Mouse (Mus musculus) testis, adult 2 months (tissue): ENCODE measurements at regions not wholly inside any gene's neighbourhood (a gene's known extent, or its start where the extent isn't known, plus 50 kb on each side); places are given as distances from the start of the nearest gene placed in this dataset.

Experiments
- H3K27ac ChIP-seq: fragments of 200-500 bp; 2 replicates; pipeline ENCODE4 v1.5.1; 2012; ENCODE audit warnings: low read depth, low read length; ENCODE audit not compliant: control insufficient read depth, insufficient read depth
- H3K27me3 ChIP-seq: fragments of 200-500 bp; 2 replicates; pipeline ENCODE4 v1.6.1; 2012; ENCODE audit warnings: mild to moderate bottlenecking, low read length, moderate library complexity; ENCODE audit not compliant: control insufficient read depth, insufficient read depth
- H3K36me3 ChIP-seq: fragments of 200-500 bp; 2 replicates; pipeline ENCODE4 v1.6.1; 2012; ENCODE audit warnings: mild to moderate bottlenecking, low read length; ENCODE audit not compliant: control insufficient read depth, insufficient read depth
- H3K4me1 ChIP-seq: fragments of 200-500 bp; 2 replicates; pipeline ENCODE4 v1.6.1; 2012; ENCODE audit warnings: low read length; ENCODE audit not compliant: control insufficient read depth, insufficient read depth
- H3K4me3 ChIP-seq: fragments of 200-500 bp; 2 replicates; pipeline ENCODE4 v1.5.1; 2012; ENCODE audit warnings: low read depth, mild to moderate bottlenecking, low read length, moderate library complexity, mixed read lengths; ENCODE audit not compliant: control insufficient read depth
- CTCF ChIP-seq: fragments of 200-500 bp; IDR thresholded peaks from 2 replicates; pipeline ENCODE4 v1.5.1; 2012; ENCODE audit warnings: low read depth, mild to moderate bottlenecking, inconsistent platforms, low read length, moderate library complexity; ENCODE audit not compliant: control insufficient read depth, insufficient read depth, insufficient replicate concordance
- POLR2A ChIP-seq: fragments of 200-500 bp; IDR thresholded peaks from 2 replicates; pipeline ENCODE4 v1.6.1; 2012; ENCODE audit warnings: low read depth, mild to moderate bottlenecking, inconsistent platforms, low read length, moderate library complexity; ENCODE audit not compliant: control insufficient read depth

DNA sequence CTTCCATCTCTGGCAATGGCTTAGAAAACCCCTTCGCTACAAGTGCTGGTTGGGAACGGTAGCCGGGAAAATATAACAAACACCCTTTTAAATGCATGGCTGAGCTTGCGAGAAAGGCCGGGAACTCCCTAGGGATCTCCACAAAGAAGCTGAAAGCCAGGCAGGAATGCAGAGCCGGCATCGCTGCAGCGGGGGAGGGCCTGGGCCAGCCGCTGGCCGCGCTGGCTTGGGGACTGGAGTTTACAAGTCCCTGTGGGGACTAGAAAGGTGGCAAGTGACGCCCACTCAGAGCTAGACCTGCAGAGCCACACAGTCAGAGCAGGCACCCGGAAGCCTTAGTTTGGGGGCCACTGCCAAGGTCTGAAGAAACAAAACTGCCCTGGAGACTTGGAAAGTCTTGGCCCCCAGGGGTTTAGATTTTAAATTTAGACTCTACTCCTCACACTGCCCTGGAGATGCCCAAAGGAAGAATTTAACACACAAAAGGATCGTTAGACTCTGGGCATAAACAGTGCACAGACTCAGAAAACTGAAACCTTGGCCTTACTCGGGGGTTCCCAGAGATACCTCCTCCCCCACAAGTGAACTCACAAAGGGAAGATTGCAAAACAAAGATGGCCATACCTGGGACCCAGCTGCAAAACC is 59.4 kb downstream of the 1700001O22Rik start:
- peaks cover 8% of the 10 kb centered on the region for H3K4me1 ChIP-seq
- no peak overlapping the region; the same call in 1 of the 2 replicates for H3K27ac ChIP-seq
- no peaks in the 10 kb centered on the region for H3K27me3 ChIP-seq
- no peak overlapping the region for H3K4me3 ChIP-seq
- TF ChIP-seq POLR2A (no peak), CTCF (no peak)
- H3K36me3 ChIP-seq: no peaks in the 10 kb centered on the region

DNA sequence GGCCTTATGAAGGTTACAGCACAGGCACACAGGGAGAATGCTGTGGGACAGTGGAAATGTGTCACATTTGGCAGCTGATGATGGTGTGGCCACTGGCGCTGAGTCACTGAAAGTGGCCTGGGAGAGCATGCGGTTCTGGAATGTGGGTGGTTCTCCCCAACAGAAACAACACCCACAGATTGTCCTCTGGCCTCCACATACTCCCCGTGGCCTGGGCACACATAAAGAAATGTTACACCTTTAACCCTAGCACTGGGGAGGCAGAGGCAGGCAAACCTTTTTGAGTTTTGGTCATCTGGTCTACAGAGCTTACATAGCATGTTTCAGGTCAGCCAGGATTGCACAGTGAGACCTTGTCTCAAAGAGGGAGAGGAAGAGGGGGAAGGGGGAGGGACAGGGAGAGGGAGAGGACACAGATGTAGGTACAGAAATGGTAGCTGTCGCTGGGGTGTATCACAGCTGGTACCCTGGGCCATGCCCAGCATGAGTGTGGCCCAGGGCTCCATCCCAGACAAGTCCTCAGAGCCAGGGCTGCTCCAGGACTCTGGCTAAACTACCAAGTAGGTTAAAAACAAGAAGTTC is 60.1 kb downstream of the 1700001O22Rik start:
- Histone ChIP-seq H3K36me3 (no peaks in the 10 kb centered on the region), H3K4me1 (peaks cover 8% of the 10 kb centered on the region), H3K27me3 (no peaks in the 10 kb centered on the region), H3K27ac (no peak overlapping the region), H3K4me3 (no peak overlapping the region)
- no peak for TF ChIP-seq CTCF
- TF ChIP-seq POLR2A: no peak

DNA sequence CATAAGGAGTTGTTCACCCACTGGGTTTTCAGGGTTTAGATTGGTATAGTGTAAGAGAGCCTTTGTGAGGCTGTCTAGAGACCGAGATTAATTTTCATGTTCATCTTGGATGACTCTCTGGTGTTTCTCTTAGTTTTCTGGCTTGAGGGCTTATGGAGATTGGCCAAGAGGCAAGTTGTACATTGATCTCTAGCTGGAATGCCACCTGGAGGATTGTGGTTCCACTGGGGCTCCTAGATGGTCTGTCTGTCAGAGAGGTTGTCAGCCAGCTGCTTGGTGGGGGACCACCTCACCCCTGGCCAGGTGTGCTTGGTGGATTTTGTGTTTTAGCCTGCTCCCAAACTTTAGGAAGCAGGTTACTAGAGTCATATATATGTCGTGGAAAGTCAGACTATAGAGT is 62.0 kb downstream of the 1700001O22Rik start:
- TF ChIP-seq CTCF (no peak), POLR2A (no peak)
- Histone ChIP-seq H3K4me3 (no peak overlapping the region), H3K27ac (no peak overlapping the region), H3K4me1 (peaks cover 5% of the 10 kb centered on the region), H3K36me3 (no peaks in the 10 kb centered on the region), H3K27me3 (no peaks in the 10 kb centered on the region)

DNA sequence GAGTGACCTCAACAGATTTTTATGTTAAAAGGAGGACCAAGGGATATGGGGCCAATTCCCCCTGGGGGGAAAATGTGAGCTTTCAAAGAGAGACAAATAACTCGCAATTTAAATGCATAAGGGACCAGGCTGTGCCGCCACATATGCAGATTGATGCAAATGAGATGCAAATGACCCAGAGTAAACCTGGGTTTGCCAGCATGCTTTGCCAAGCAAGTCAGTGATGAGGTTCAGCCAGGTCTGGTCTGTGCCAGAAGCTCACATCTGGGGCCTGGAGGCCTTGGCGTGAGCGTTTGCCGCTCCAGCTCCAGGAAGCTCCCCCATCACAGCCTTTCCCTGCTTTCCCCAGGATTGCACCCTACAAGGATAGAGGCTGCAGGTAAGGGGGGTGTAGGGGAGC is 65.7 kb downstream of the 1700001O22Rik start:
- H3K4me3 ChIP-seq: no peak overlapping the region
- no peaks in the 10 kb centered on the region for H3K4me1 ChIP-seq
- no peaks in the 10 kb centered on the region for H3K27me3 ChIP-seq
- no peaks in the 10 kb centered on the region for H3K36me3 ChIP-seq
- H3K27ac ChIP-seq: no peak overlapping the region
- no peak for TF ChIP-seq CTCF
- no peak for TF ChIP-seq POLR2A

DNA sequence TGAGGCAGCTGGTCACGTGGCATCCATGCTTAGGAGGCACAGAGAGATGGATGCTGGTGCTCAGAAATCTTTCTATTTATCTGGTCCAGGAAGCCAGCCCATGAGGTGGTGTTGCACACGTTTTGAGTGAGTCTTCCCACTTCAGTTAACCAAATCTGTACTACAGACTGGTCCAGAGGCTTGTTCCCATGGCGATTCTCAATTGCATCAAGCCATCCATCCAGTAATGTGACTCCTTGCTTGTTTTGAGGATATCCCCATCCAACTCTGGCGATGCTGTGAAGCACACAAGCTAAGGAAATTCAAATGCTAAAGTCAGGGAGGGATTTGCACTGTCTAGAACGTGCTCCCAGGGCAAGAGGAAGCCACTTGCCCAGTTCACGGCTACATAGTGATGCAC is 66.8 kb downstream of the 1700001O22Rik start:
- H3K36me3 ChIP-seq: no peaks in the 10 kb centered on the region
- no peaks in the 10 kb centered on the region for H3K27me3 ChIP-seq
- TF ChIP-seq POLR2A: no peak
- H3K4me1 ChIP-seq: no peaks in the 10 kb centered on the region
- H3K4me3 ChIP-seq: no peak overlapping the region
- no peak overlapping the region for H3K27ac ChIP-seq

DNA sequence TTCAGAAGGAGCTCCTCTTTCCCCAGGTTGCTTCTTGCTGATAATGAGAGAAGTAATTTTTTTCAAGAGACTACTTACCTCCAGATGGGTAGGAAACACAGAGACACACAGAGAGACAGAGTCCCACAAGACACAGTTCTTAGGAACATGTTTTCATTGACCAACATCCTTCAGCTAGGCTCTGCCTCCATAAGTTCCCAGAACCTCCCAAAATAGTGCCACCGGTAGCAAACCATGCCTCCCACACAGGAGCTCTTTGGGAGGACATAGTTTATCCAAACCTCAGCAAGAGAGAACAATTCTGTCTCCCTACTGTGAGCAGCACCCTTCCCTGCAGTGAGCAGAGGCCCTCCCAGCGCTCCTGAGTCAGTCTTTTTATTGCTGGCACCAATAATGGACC is 67.2 kb downstream of the 1700001O22Rik start:
- no peaks in the 10 kb centered on the region for H3K4me1 ChIP-seq
- TF ChIP-seq CTCF (no peak), POLR2A (no peak)
- no peak overlapping the region for H3K4me3 ChIP-seq
- H3K27me3 ChIP-seq: no peaks in the 10 kb centered on the region
- H3K27ac ChIP-seq: no peak overlapping the region
- H3K36me3 ChIP-seq: no peaks in the 10 kb centered on the region

DNA sequence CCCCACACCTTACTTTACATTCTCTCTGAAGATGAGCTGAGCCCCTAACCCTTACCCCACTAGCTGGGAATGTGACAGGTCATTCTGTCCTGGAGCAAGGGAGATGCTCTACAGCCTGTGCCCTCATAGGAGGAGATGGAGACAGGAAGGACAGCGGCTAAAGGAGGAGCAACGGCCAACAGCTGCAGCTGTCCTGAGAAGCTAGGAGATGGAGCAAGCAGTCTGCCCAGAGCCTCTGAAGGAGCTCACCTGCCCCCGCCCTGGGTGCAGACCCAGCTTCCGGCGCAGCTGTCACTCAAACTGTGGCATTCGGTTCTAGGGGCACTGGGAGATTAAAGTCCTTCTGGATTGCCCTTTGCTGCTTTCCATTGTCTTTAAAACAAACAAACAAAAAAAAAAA is 69.6 kb downstream of the 1700001O22Rik start:
- Histone ChIP-seq H3K4me3 (no peak overlapping the region), H3K27me3 (no peaks in the 10 kb centered on the region), H3K36me3 (no peaks in the 10 kb centered on the region), H3K4me1 (no peaks in the 10 kb centered on the region), H3K27ac (no peak overlapping the region)
- no peak for TF ChIP-seq POLR2A
- TF ChIP-seq CTCF: no peak

DNA sequence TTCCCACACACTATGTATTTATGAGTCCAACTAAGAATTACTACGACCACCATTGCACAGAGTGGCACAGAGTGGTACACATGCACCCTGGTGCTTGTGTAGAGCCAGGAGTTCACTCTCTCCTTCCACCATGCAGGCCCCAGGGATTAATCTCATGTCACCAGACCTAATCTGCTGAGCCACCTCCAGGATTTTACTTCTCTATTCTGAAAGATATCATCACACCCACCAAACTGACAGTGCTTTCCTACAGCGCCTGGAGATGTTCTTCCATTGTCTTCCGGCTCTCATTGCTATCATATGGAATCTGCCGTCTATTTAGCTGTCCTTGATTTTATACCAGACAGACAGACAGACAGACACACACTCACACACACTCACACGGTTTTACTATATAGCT is 71.6 kb downstream of the 1700001O22Rik start:
- TF ChIP-seq POLR2A: no peak
- no peak for TF ChIP-seq CTCF
- no peaks in the 10 kb centered on the region for H3K36me3 ChIP-seq
- no peak overlapping the region for H3K4me3 ChIP-seq
- H3K4me1 ChIP-seq: no peaks in the 10 kb centered on the region
- H3K27me3 ChIP-seq: no peaks in the 10 kb centered on the region
- H3K27ac ChIP-seq: no peak overlapping the region
